Comparison of ENCODE assay signal across 8 mouse cellular contexts in the genomic region with DNA sequence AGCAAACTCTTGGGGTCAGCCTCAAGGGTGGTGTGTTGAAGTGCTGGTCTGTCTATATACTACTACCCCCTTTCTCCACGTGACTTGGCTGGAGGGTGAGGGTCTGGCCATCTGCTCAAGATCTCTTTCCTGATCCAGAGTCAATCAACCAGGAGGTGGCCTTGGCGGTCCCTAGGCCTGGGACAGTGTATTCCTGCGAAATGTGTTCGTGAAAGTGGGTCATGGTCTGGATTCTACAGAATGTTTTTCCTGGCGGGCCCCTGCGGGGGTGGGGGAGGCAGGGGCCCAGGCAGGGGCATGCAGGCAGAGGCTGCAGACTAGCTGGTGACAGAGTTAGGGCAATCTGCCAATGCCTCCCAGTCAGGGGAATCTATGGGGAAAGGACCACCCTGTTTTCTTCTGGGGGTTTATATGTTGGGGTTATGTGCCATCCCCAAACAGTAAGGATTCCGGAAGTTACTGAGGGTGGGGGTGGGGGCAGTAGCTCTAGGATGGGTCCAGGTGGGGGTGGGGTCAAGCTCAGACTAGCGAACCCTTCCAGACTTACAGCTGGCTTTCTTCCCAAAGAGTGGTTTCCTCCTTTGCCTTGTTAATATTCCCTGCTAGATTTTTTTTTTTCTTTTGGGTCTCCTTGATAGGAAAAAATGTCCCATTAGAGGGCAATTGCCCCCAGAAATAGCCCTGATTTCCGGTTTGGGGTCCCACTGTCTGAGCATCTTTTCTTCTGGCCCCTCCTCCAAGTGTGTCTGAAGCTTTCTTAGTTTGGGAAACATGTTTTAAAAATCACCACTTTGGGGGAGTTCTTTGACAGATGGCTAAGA. TPM values are rescaled to one million over a fixed set of nuclear protein-coding genes. Genes with fewer than 3 reads are reported as not detected.
DNase-seq lines count a peak whose midpoint lies in the region; ATAC-seq lines count a peak whose summit lies in the region.

No protein-coding gene starts in this region.

- no peak for DNase-seq in lung, postnatal 25 days (ENCODE audit: low spot score)
- DNase-seq in layer of hippocampus, postnatal 14 days (ENCODE audit: low spot score in 2 of 2) = no peak
- DNase-seq in left cerebral cortex, adult 9 months (ENCODE audit: low spot score in 2 of 2) = no peak
- DNase-seq in testis, postnatal 10 days (ENCODE audit: low spot score) = no peak

- peak overlapping the region; percentile 19; the same call in 1 of the 2 replicates for H3K4me3 ChIP-seq in lung, embryonic 16.5 days (ENCODE audit: low read length)
- peak overlapping the region; percentile 24 for H3K4me3 ChIP-seq in embryonic facial prominence, embryonic 15.5 days (replicated peaks)
- H3K4me3 ChIP-seq in intestine, embryonic 15.5 days (replicated peaks) = no peak overlapping the region
- H3K4me3 ChIP-seq in midbrain, embryonic 13.5 days (replicated peaks) = no peak overlapping the region

- peaks cover 88% of the 10 kb centered on the region for H3K4me1 ChIP-seq in lung, embryonic 16.5 days (replicated peaks; ENCODE audit: control insufficient read depth, insufficient read depth, low read length)
- peaks cover 86% of the 10 kb centered on the region for H3K4me1 ChIP-seq in embryonic facial prominence, embryonic 15.5 days
- H3K4me1 ChIP-seq in intestine, embryonic 15.5 days (replicated peaks) = peaks cover 79% of the 10 kb centered on the region
- peaks cover 84% of the 10 kb centered on the region for H3K4me1 ChIP-seq in midbrain, embryonic 13.5 days (replicated peaks)

- peak overlapping the region; percentile 48 for H3K4me2 ChIP-seq in lung, embryonic 16.5 days (ENCODE audit: low read depth, low read length)
- peak overlapping the region; percentile 49 for H3K4me2 ChIP-seq in embryonic facial prominence, embryonic 15.5 days (replicated peaks)
- peak overlapping the region; percentile 51 for H3K4me2 ChIP-seq in intestine, embryonic 15.5 days (replicated peaks)
- H3K4me2 ChIP-seq in midbrain, embryonic 13.5 days (replicated peaks) = peak overlapping the region; percentile 49

- H3K36me3 ChIP-seq in lung, embryonic 16.5 days (ENCODE audit: control insufficient read depth, insufficient read depth, low read length) = peaks cover 5% of the 10 kb centered on the region; the same call in 1 of the 2 replicates
- H3K36me3 ChIP-seq in embryonic facial prominence, embryonic 15.5 days = peaks cover 19% of the 10 kb centered on the region
- peaks cover 8% of the 10 kb centered on the region; the same call in 1 of the 2 replicates for H3K36me3 ChIP-seq in intestine, embryonic 15.5 days
- peaks cover 30% of the 10 kb centered on the region for H3K36me3 ChIP-seq in midbrain, embryonic 13.5 days

- peak overlapping the region; percentile 94 for H3K27ac ChIP-seq in lung, embryonic 16.5 days (ENCODE audit: low read length)
- peak overlapping the region; percentile 88 for H3K27ac ChIP-seq in embryonic facial prominence, embryonic 15.5 days (replicated peaks)
- peak overlapping the region; percentile 86 for H3K27ac ChIP-seq in intestine, embryonic 15.5 days
- peak overlapping the region; percentile 80 for H3K27ac ChIP-seq in midbrain, embryonic 13.5 days

- H3K9ac ChIP-seq in lung, embryonic 16.5 days (ENCODE audit: low read length) = peak overlapping the region; percentile 44
- no peak overlapping the region for H3K9ac ChIP-seq in embryonic facial prominence, embryonic 15.5 days
- peak overlapping the region; percentile 5; the same call in 1 of the 2 replicates for H3K9ac ChIP-seq in intestine, embryonic 15.5 days
- peak overlapping the region; percentile 46; the same call in 1 of the 2 replicates for H3K9ac ChIP-seq in midbrain, embryonic 13.5 days (replicated peaks)

- no peaks in the 10 kb centered on the region for H3K27me3 ChIP-seq in lung, embryonic 16.5 days (ENCODE audit: control insufficient read depth, insufficient read depth, low read depth, low read length)
- H3K27me3 ChIP-seq in embryonic facial prominence, embryonic 15.5 days = no peaks in the 10 kb centered on the region
- no peaks in the 10 kb centered on the region for H3K27me3 ChIP-seq in intestine, embryonic 15.5 days (replicated peaks)
- H3K27me3 ChIP-seq in midbrain, embryonic 13.5 days = no peaks in the 10 kb centered on the region

- no peaks in the 10 kb centered on the region for H3K9me3 ChIP-seq in lung, embryonic 16.5 days (ENCODE audit: control insufficient read depth, low read length)
- H3K9me3 ChIP-seq in embryonic facial prominence, embryonic 15.5 days (replicated peaks) = no peaks in the 10 kb centered on the region
- no peaks in the 10 kb centered on the region for H3K9me3 ChIP-seq in intestine, embryonic 15.5 days
- no peaks in the 10 kb centered on the region for H3K9me3 ChIP-seq in midbrain, embryonic 13.5 days

- ATAC-seq in lung, embryonic 16.5 days (ENCODE audit: low read depth) = peak; percentile 27
- ATAC-seq in embryonic facial prominence, embryonic 15.5 days (ENCODE audit: insufficient number of reproducible peaks, low FRiP score, low TSS enrichment, low read depth) = peak; percentile 11; the same call in 1 of the 2 replicates
- no peak for ATAC-seq in intestine, embryonic 15.5 days
- ATAC-seq in midbrain, embryonic 13.5 days = no peak

- WGBS in lung, embryonic 16.5 days = 10% methylated on average over 9 of the region's 9 CpGs
- WGBS in embryonic facial prominence, embryonic 15.5 days = 4% methylated on average over 9 of the region's 9 CpGs
- WGBS in intestine, embryonic 15.5 days = 11% methylated on average over 9 of the region's 9 CpGs
- WGBS in midbrain, embryonic 13.5 days = 40% methylated on average over 9 of the region's 9 CpGs

RNA-seq across cellular contexts. Expression of a gene that starts 6.3 kb away (rescaled TPM):
- polyA plus RNA-seq in lung, embryonic 16.5 days (2015; fragmentation: Nextera tagmentation; extraction: Ambion mirVana) = 163 and 167 TPM in 2 replicates
- polyA plus RNA-seq in embryonic facial prominence, embryonic 15.5 days (2015; fragmentation: Nextera tagmentation; extraction: Ambion mirVana) = 117 and 121 TPM in 2 replicates
- 123 and 126 TPM in 2 replicates for polyA plus RNA-seq in intestine, embryonic 15.5 days (2015; fragmentation: Nextera tagmentation; extraction: Ambion mirVana)
- 136 and 137 TPM in 2 replicates for polyA plus RNA-seq in midbrain, embryonic 13.5 days (2015; fragmentation: Nextera tagmentation; extraction: Ambion mirVana)
- total RNA-seq in layer of hippocampus, postnatal 14 days (2021) = 100 to 1,000 TPM; 114 to 123 TPM

RNA-seq across cellular contexts. Expression of a gene that starts 22.8 kb away (rescaled TPM):
- 495 and 578 TPM in 2 replicates for polyA plus RNA-seq in lung, embryonic 16.5 days (2015; fragmentation: Nextera tagmentation; extraction: Ambion mirVana)
- 567 and 575 TPM in 2 replicates for polyA plus RNA-seq in embryonic facial prominence, embryonic 15.5 days (2015; fragmentation: Nextera tagmentation; extraction: Ambion mirVana)
- 530 and 606 TPM in 2 replicates for polyA plus RNA-seq in intestine, embryonic 15.5 days (2015; fragmentation: Nextera tagmentation; extraction: Ambion mirVana)
- 363 and 377 TPM in 2 replicates for polyA plus RNA-seq in midbrain, embryonic 13.5 days (2015; fragmentation: Nextera tagmentation; extraction: Ambion mirVana)
- 100 to 1,000 TPM; 372 to 419 TPM for total RNA-seq in layer of hippocampus, postnatal 14 days (2021)

RNA-seq across cellular contexts. Expression of a gene that starts 29.3 kb away (rescaled TPM):
- polyA plus RNA-seq in lung, embryonic 16.5 days (2015; fragmentation: Nextera tagmentation; extraction: Ambion mirVana) = 0.35 TPM in 1 of 2 replicates, not detected in the other
- polyA plus RNA-seq in embryonic facial prominence, embryonic 15.5 days (2015; fragmentation: Nextera tagmentation; extraction: Ambion mirVana) = 0.95 TPM in 1 of 2 replicates, not detected in the other
- polyA plus RNA-seq in intestine, embryonic 15.5 days (2015; fragmentation: Nextera tagmentation; extraction: Ambion mirVana) = 0.24 TPM in 1 of 2 replicates, not detected in the other
- 0.81 and 1.1 TPM in 2 replicates for polyA plus RNA-seq in midbrain, embryonic 13.5 days (2015; fragmentation: Nextera tagmentation; extraction: Ambion mirVana)
- 1 to 10 TPM in 1 of 2 experiments, under 1 TPM in 1; 0.58 to 2.0 TPM for total RNA-seq in layer of hippocampus, postnatal 14 days (2021)

RNA-seq across cellular contexts. Expression of a gene that starts 35.5 kb away (rescaled TPM):
- 3.1 and 3.4 TPM in 2 replicates for polyA plus RNA-seq in lung, embryonic 16.5 days (2015; fragmentation: Nextera tagmentation; extraction: Ambion mirVana)
- 6.8 and 7.4 TPM in 2 replicates for polyA plus RNA-seq in embryonic facial prominence, embryonic 15.5 days (2015; fragmentation: Nextera tagmentation; extraction: Ambion mirVana)
- 5.2 and 5.3 TPM in 2 replicates for polyA plus RNA-seq in intestine, embryonic 15.5 days (2015; fragmentation: Nextera tagmentation; extraction: Ambion mirVana)
- polyA plus RNA-seq in midbrain, embryonic 13.5 days (2015; fragmentation: Nextera tagmentation; extraction: Ambion mirVana) = 23.2 and 24.8 TPM in 2 replicates
- total RNA-seq in layer of hippocampus, postnatal 14 days (2021) = 10 to 100 TPM; 44.2 to 49.6 TPM

RNA-seq across cellular contexts. Expression of a gene that starts 38.7 kb away (rescaled TPM):
- polyA plus RNA-seq in lung, embryonic 16.5 days (2015; fragmentation: Nextera tagmentation; extraction: Ambion mirVana) = 16.1 and 18.5 TPM in 2 replicates
- 18.0 and 20.7 TPM in 2 replicates for polyA plus RNA-seq in embryonic facial prominence, embryonic 15.5 days (2015; fragmentation: Nextera tagmentation; extraction: Ambion mirVana)
- 13.3 and 13.4 TPM in 2 replicates for polyA plus RNA-seq in intestine, embryonic 15.5 days (2015; fragmentation: Nextera tagmentation; extraction: Ambion mirVana)
- 19.0 and 19.6 TPM in 2 replicates for polyA plus RNA-seq in midbrain, embryonic 13.5 days (2015; fragmentation: Nextera tagmentation; extraction: Ambion mirVana)
- total RNA-seq in layer of hippocampus, postnatal 14 days (2021) = 10 to 100 TPM; 21.3 to 21.4 TPM

Comparison
In these comparisons a context has a peak if more than half of its experiments do, and no peak if none do; other contexts are left out.
1. ATAC-seq: peak in lung, embryonic 16.5 days (single experiment) and embryonic facial prominence, embryonic 15.5 days (single experiment); none in intestine, embryonic 15.5 days (single experiment) and midbrain, embryonic 13.5 days (single experiment).
2. H3K4me3 ChIP-seq: peak in lung, embryonic 16.5 days (single experiment) and embryonic facial prominence, embryonic 15.5 days (single experiment); none in intestine, embryonic 15.5 days (single experiment) and midbrain, embryonic 13.5 days (single experiment).
3. Peak in every context shown above with its lines, with median percentiles within 50 percentile points of each other: H3K27ac ChIP-seq and H3K4me2 ChIP-seq.